Mouse (Mus musculus): ENCODE results near the gene Umod. TPM values are rescaled to one million over a fixed set of nuclear protein-coding genes. Genes with fewer than 3 reads are reported as not detected.

The Umod gene
- total RNA-seq, 2 experiments from 2014 or later, result not detected

- intact Hi-C loops (cut with DNase I), result no loop called here
- DNase-seq (ENCODE audit: low spot score), result no peak
Measured at GRCm38 (mm10) chr7:119454192-119454591, 24.9 kb downstream of the Umod start.

- intact Hi-C loops (cut with DNase I), result no loop called here
- no peak for DNase-seq (ENCODE audit: low spot score)
Measured at GRCm38 (mm10) chr7:119443849-119444248, 35.2 kb downstream of the Umod start.

GRCm38 (mm10) chr7:119441938-119442337, 37.1 kb downstream of the Umod start:
- no peak for DNase-seq (ENCODE audit: low spot score)
- intact Hi-C loops (cut with DNase I), result no loop called here

- intact Hi-C loops (cut with DNase I), result loop anchor here (5.0 kb wide), 1 partner anchor 405 kb away; no protein-coding TSS in a partner anchor
- no peak for DNase-seq (ENCODE audit: low spot score)
Measured at GRCm38 (mm10) chr7:119427180-119427616, 51.9 kb downstream of the Umod start.

- no peak for DNase-seq (ENCODE audit: low spot score)
- intact Hi-C loops (cut with DNase I), result no loop called here
Measured at GRCm38 (mm10) chr7:119420730-119421129, 58.4 kb downstream of the Umod start.

GRCm38 (mm10) chr7:119418523-119418922, 60.6 kb downstream of the Umod start:
- no peak for DNase-seq (ENCODE audit: low spot score)
- intact Hi-C loops (cut with DNase I), result no loop called here

Other genes starting within 250 kb of the Umod start
- not detected for gene Gp2, start 20.0 kb downstream of the Umod start, total RNA-seq (2021)
- 1 to 10 TPM; 6.9 to 7.0 TPM for gene Acsm5, start 40.2 kb upstream of the Umod start, total RNA-seq (2021)
- not detected for gene Pdilt, start 44.2 kb upstream of the Umod start, total RNA-seq (2021)
- not detected for gene Acsm2, start 75.1 kb upstream of the Umod start, total RNA-seq (2021)
- not detected for gene Acsm1, start 127.7 kb upstream of the Umod start, total RNA-seq (2021)
- gene Acsm4, start 210.7 kb upstream of the Umod start, total RNA-seq (2021), result not detected
- gene Thumpd1, start 241.5 kb upstream of the Umod start, total RNA-seq (2021), result 10 to 100 TPM; 14.7 to 15.6 TPM